Mouse (Mus musculus): ENCODE measurements at regions not wholly inside any gene's neighbourhood (a gene's known extent, or its start where the extent isn't known, plus 50 kb on each side); places are given as distances from the start of the nearest gene placed in this dataset.
A peak's percentile ranks its signal among the peaks of the same experiment; 100 is the strongest.

GRCm38 (mm10) chr4:56686141-56686540 is 53.7 kb upstream of the Gm26657 start:
- no peak for DNase-seq

- DNase-seq, result no peak
These were observed 54.2 kb upstream of the Gm26657 start for GRCm38 (mm10) chr4:56685696-56686095.

GRCm38 (mm10) chr4:56685123-56685522 is 54.7 kb upstream of the Gm26657 start:
- DNase-seq, result peak; percentile 76 to 81

- no peak for DNase-seq
These were observed 55.8 kb upstream of the Gm26657 start for GRCm38 (mm10) chr4:56684031-56684430.

GRCm38 (mm10) chr4:56681121-56681520 is 58.7 kb upstream of the Gm26657 start:
- DNase-seq, result no peak

GRCm38 (mm10) chr4:56673868-56674267 is 66.0 kb upstream of the Gm26657 start:
- no peak for DNase-seq

- DNase-seq, result no peak
These were observed 74.9 kb upstream of the Gm26657 start for GRCm38 (mm10) chr4:56664921-56665320.

GRCm38 (mm10) chr4:56661816-56662215 is 78.1 kb upstream of the Gm26657 start:
- no peak for DNase-seq

GRCm38 (mm10) chr4:56657046-56657445 is 82.8 kb upstream of the Gm26657 start:
- DNase-seq, result no peak

GRCm38 (mm10) chr4:56654327-56654726 is 85.5 kb upstream of the Gm26657 start:
- DNase-seq, result peak; percentile 43 to 55

GRCm38 (mm10) chr4:56652819-56653218 is 87.1 kb upstream of the Gm26657 start:
- no peak for DNase-seq

- no peak for DNase-seq
These were observed 90.1 kb upstream of the Gm26657 start for GRCm38 (mm10) chr4:56649731-56650130.

- DNase-seq, result peak in 1 of 2 experiments; percentile 29
These were observed 95.6 kb upstream of the Gm26657 start for GRCm38 (mm10) chr4:56643999-56644962.

- no peak for DNase-seq
These were observed 96.4 kb upstream of the Gm26657 start for GRCm38 (mm10) chr4:56643491-56643890.

- no peak for DNase-seq
These were observed 100.2 kb upstream of the Gm26657 start for GRCm38 (mm10) chr4:56639709-56640108.

GRCm38 (mm10) chr4:56638704-56639478 is 101.0 kb upstream of the Gm26657 start:
- DNase-seq, result no peak

GRCm38 (mm10) chr4:56636265-56636664 is 103.6 kb upstream of the Gm26657 start:
- DNase-seq, result no peak

- no peak for DNase-seq
These were observed 106.3 kb upstream of the Gm26657 start for GRCm38 (mm10) chr4:56633528-56633927.

- no peak for DNase-seq
These were observed 109.6 kb upstream of the Gm26657 start for GRCm38 (mm10) chr4:56630251-56630650.

GRCm38 (mm10) chr4:56627206-56627605 is 112.7 kb upstream of the Gm26657 start:
- no peak for DNase-seq

- no peak for DNase-seq
These were observed 118.1 kb upstream of the Gm26657 start for GRCm38 (mm10) chr4:56621782-56622181.

- no peak for DNase-seq
These were observed 118.5 kb upstream of the Gm26657 start for GRCm38 (mm10) chr4:56621356-56621755.

GRCm38 (mm10) chr4:56620628-56621027 is 119.2 kb upstream of the Gm26657 start:
- DNase-seq, result no peak
